Mouse (Mus musculus) kidney, postnatal 0 days (tissue): Measurements from ENCODE around the gene Il1r1. TPM values are rescaled to one million over a fixed set of nuclear protein-coding genes. Genes with fewer than 3 reads are reported as not detected.
A peak's percentile ranks its signal among the peaks of the same experiment; 100 is the strongest.

Source experiments
- ATAC-seq: fragments of 200-750 bp; cut with Nextera tagmentation; replicated peaks from 2 replicates; pipeline ENCODE4 v1.8.0; 2017; ENCODE audit warnings: low read depth, moderate number of reproducible peaks, moderate TSS enrichment, moderate library complexity; ENCODE audit not compliant: low FRiP score
- DNase-seq: peaks from one replicate; pipeline ENCODE4 v3.0.0-alpha.2; 2016; ENCODE audit warnings: low spot score
- H3K27ac ChIP-seq: fragments of 300-500 bp; sonication (generic); 2 replicates; pipeline ENCODE4 v1.5.1; 2014; ENCODE audit warnings: mild to moderate bottlenecking
- H3K27me3 ChIP-seq: fragments of 300-500 bp; sonication (generic); 2 replicates; pipeline ENCODE4 v1.6.1; 2014; ENCODE audit warnings: low read length, mixed read lengths; ENCODE audit not compliant: insufficient read depth
- H3K36me3 ChIP-seq: fragments of 300-500 bp; sonication (generic); 2 replicates; pipeline ENCODE4 v1.6.1; 2014; ENCODE audit warnings: low read length, mixed read lengths; ENCODE audit not compliant: insufficient read depth
- H3K4me1 ChIP-seq: fragments of 300-500 bp; sonication (generic); replicated peaks from 2 replicates; pipeline ENCODE4 v1.6.1; 2014; ENCODE audit warnings: antibody characterized with exemption, low read length, mixed read lengths; ENCODE audit not compliant: insufficient read depth
- H3K4me2 ChIP-seq: fragments of 300-500 bp; sonication (generic); 2 replicates; pipeline ENCODE4 v1.6.1; 2014; ENCODE audit warnings: mild to moderate bottlenecking, low read length, moderate library complexity, mixed read lengths
- H3K4me3 ChIP-seq: fragments of 300-500 bp; sonication (generic); replicated peaks from 2 replicates; pipeline ENCODE4 v1.5.1; 2014; ENCODE audit warnings: low read depth, low read length
- H3K9ac ChIP-seq: fragments of 300-500 bp; sonication (generic); 2 replicates; pipeline ENCODE4 v1.6.1; 2014; ENCODE audit warnings: low read depth, low read length
- H3K9me3 ChIP-seq: fragments of 300-500 bp; sonication (generic); replicated peaks from 2 replicates; pipeline ENCODE4 v1.6.1; 2016; ENCODE audit warnings: low read length, inconsistent platforms, mixed read lengths
- CTCF ChIP-seq: IDR thresholded peaks from 2 replicates; pipeline ENCODE4 v1.5.1; 2016; ENCODE audit warnings: antibody characterized with exemption, low read depth, mild to moderate bottlenecking, moderate library complexity
- WGBS: fragments of 180-500 bp; shearing (Covaris S2); extraction: QIAGEN DNeasy Blood & Tissue Kit; methylation state at CpG from one replicate; pipeline ENCODE4 v1.1.7; 2014; 5-methylcytosine and 5-hydroxymethylcytosine counted together
- polyA plus RNA-seq: library from polyadenylated mRNA; unstranded; fragments of >200 nt; fragmentation: Nextera tagmentation; extraction: Ambion mirVana; gene quantifications from 2 replicates; pipeline ENCODE4 v1.2.1, GENCODE M21; 2015

The Il1r1 gene
- polyA plus RNA-seq, 1 experiment from 2014 or later: 5.6 TPM

- Histone ChIP-seq H3K4me3 (no peak overlapping the region), H3K36me3 (no peaks in the 10 kb centered on the region), H3K27ac (no peak overlapping the region), H3K27me3 (no peaks in the 10 kb centered on the region), H3K9ac (no peak overlapping the region), H3K4me2 (no peak overlapping the region), H3K4me1 (peaks cover 3% of the 10 kb centered on the region; the same call in 1 of the 2 replicates), H3K9me3 (no peaks in the 10 kb centered on the region)
- no peak for ATAC-seq
- no peak for DNase-seq
- TF ChIP-seq CTCF: no peak
- WGBS: 48% methylated on average over 3 of the region's 3 CpGs
Measured at GRCm38 (mm10) chr1:40181716-40182115, 43.2 kb upstream of the Il1r1 start.

GRCm38 (mm10) chr1:40183410-40183809, 41.5 kb upstream of the Il1r1 start:
- no peak for ATAC-seq
- Histone ChIP-seq H3K27me3 (no peaks in the 10 kb centered on the region), H3K36me3 (no peaks in the 10 kb centered on the region), H3K9me3 (no peaks in the 10 kb centered on the region), H3K4me2 (no peak overlapping the region), H3K9ac (no peak overlapping the region), H3K27ac (no peak overlapping the region), H3K4me3 (no peak overlapping the region), H3K4me1 (peaks cover 3% of the 10 kb centered on the region; the same call in 1 of the 2 replicates)
- no peak for DNase-seq
- no peak for TF ChIP-seq CTCF

- H3K27ac ChIP-seq: no peak overlapping the region
- H3K36me3 ChIP-seq: no peaks in the 10 kb centered on the region
- WGBS: 53% methylated on average over 1 of the region's 1 CpGs
- DNase-seq (peak; percentile 53), ATAC-seq (no peak)
- H3K4me3 ChIP-seq: no peak overlapping the region
- H3K4me2 ChIP-seq: no peak overlapping the region
- H3K9ac ChIP-seq: no peak overlapping the region
- no peaks in the 10 kb centered on the region for H3K27me3 ChIP-seq
- no peaks in the 10 kb centered on the region for H3K4me1 ChIP-seq
- H3K9me3 ChIP-seq: no peaks in the 10 kb centered on the region
- TF ChIP-seq CTCF: no peak
Measured at GRCm38 (mm10) chr1:40187961-40188360, 36.9 kb upstream of the Il1r1 start.

- no peak overlapping the region for H3K27ac ChIP-seq
- no peak overlapping the region for H3K4me2 ChIP-seq
- ATAC-seq (no peak), DNase-seq (no peak)
- H3K9me3 ChIP-seq: no peaks in the 10 kb centered on the region
- no peak overlapping the region for H3K9ac ChIP-seq
- WGBS: 74% methylated on average over 5 of the region's 5 CpGs
- no peaks in the 10 kb centered on the region for H3K4me1 ChIP-seq
- no peak for TF ChIP-seq CTCF
- H3K27me3 ChIP-seq: no peaks in the 10 kb centered on the region
- H3K4me3 ChIP-seq: no peak overlapping the region
- H3K36me3 ChIP-seq: no peaks in the 10 kb centered on the region
Measured at GRCm38 (mm10) chr1:40190025-40190424, 34.9 kb upstream of the Il1r1 start.

GRCm38 (mm10) chr1:40190837-40191236, 34.0 kb upstream of the Il1r1 start:
- no peak for ATAC-seq
- DNase-seq: peak; percentile 11
- Histone ChIP-seq H3K9me3 (no peaks in the 10 kb centered on the region), H3K4me3 (no peak overlapping the region), H3K27ac (no peak overlapping the region), H3K36me3 (no peaks in the 10 kb centered on the region), H3K4me1 (no peaks in the 10 kb centered on the region), H3K27me3 (no peaks in the 10 kb centered on the region), H3K4me2 (no peak overlapping the region), H3K9ac (no peak overlapping the region)
- TF ChIP-seq CTCF: no peak
- 80% methylated on average over 5 of the region's 5 CpGs for WGBS

GRCm38 (mm10) chr1:40194279-40194678, 30.6 kb upstream of the Il1r1 start:
- Histone ChIP-seq H3K27ac (no peak overlapping the region), H3K36me3 (no peaks in the 10 kb centered on the region), H3K27me3 (no peaks in the 10 kb centered on the region), H3K4me1 (no peaks in the 10 kb centered on the region), H3K4me3 (no peak overlapping the region), H3K4me2 (no peak overlapping the region), H3K9me3 (no peaks in the 10 kb centered on the region), H3K9ac (no peak overlapping the region)
- 85% methylated on average over 2 of the region's 2 CpGs for WGBS
- ATAC-seq: no peak
- no peak for TF ChIP-seq CTCF
- no peak for DNase-seq
